Mouse (Mus musculus): ENCODE measurements around the gene Chsy1.

GRCm38 (mm10) chr7:66130296-66130695, 21.0 kb downstream of the Chsy1 start:
- TF ChIP-seq CTCF (IDR thresholded peaks at IDR 0.05) (no peak), EP300 (IDR thresholded peaks at IDR 0.05) (no peak)
